Mouse (Mus musculus): ENCODE data around the gene Actr1b. TPM values are rescaled to one million over a fixed set of nuclear protein-coding genes. Genes with fewer than 3 reads are reported as not detected.

Actr1b gene
- total RNA-seq, 1 experiment = 115 TPM

DNA sequence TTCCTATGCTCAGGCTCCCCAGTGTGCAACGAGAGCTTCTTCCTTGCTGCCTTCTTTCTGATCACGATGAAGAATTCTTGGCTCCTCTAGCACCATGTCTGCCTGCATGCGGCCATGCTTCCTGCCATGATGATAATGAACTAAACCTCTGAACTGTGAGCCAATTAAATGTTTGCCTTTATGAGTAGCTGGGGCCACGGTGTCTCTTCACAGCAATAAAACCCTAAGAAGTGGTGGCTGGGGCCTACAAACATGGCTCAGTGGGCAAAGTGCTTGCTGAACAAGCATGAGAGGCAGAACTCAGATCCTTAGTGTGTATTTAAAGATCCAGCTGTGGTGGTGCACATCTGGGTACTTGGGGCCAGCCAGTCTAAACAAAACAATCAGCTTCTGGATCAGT is 48.3 kb downstream of the Actr1b start:
- in situ Hi-C loops (cut with MboI; ENCODE audit: low sequenced_read_pairs in 2 of 2, unreplicated experiment in 2 of 2) = no loop called here
- no peak overlapping the region for H3K9ac ChIP-seq (ENCODE audit: insufficient read depth, low read depth, low read length, poor library complexity, severe bottlenecking)
- no peak for TF ChIP-seq ZC3H11A (IDR thresholded peaks at IDR 0.05; ENCODE audit: borderline replicate concordance, low read depth, low read length)
- no peak for TF ChIP-seq ZNF384 (IDR thresholded peaks at IDR 0.05; ENCODE audit: low read depth, low read length)
- TF ChIP-seq HCFC1 (IDR thresholded peaks at IDR 0.05; ENCODE audit: borderline replicate concordance, insufficient read depth, low read length) = no peak
- no peak for TF ChIP-seq CHD2 (IDR thresholded peaks at IDR 0.05; ENCODE audit: low read depth, low read length)
- TF ChIP-seq MAFK (IDR thresholded peaks at IDR 0.05; ENCODE audit: insufficient read depth, low read depth, low read length) = no peak
- H3K27ac ChIP-seq (ENCODE audit: insufficient read depth, low read depth, low read length, poor library complexity, severe bottlenecking) = no peak overlapping the region
- no peak overlapping the region for H3K4me3 ChIP-seq (ENCODE audit: insufficient read depth in 1 of 2, low read depth in 1 of 2, low read length in 2 of 2, poor library complexity in 1 of 2, severe bottlenecking in 1 of 2)
- H3K4me1 ChIP-seq (ENCODE audit: control insufficient read depth in 2 of 2, insufficient read depth in 2 of 2, low read length in 2 of 2, poor library complexity in 1 of 2) = peaks cover 2 to 7% of the 10 kb centered on the region in 2 experiments; a peak in 1 of 4 replicates
- no peaks in the 10 kb centered on the region for H3K9me3 ChIP-seq (ENCODE audit: control insufficient read depth, insufficient read depth, low read depth, low read length)
- H3K36me3 ChIP-seq (ENCODE audit: control insufficient read depth, insufficient read depth, low read length, poor library complexity, severe bottlenecking) = no peaks in the 10 kb centered on the region
- no peak for DNase-seq (ENCODE audit: low read depth, low spot score)

DNA sequence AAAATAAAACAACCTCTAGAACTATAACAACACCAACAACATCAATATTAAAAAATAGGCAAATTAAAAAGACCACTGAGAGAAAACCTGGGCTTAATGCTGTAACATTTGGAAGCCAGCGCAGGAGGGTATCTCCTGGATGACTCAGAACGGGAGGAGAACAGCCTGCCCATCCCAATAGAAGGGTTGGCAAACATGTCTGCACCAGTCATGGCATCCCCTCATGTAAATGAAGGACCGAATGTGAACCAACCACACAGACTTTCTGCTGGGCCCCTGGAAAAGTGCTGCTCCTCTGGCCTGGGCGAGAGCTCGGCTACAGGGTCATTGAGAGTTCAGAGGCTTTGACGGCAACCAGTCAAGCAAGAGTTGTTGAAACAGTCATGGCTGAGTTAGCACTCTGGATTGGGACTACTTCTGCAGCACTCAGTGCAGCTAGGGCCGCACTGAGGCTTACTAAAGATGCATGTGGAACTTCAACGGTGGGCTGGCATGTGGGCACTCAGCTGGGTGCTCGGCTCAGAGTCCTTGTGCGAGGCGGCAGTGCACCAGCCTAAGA is 49.0 kb downstream of the Actr1b start:
- no peak overlapping the region for H3K9ac ChIP-seq (ENCODE audit: insufficient read depth, low read depth, low read length, poor library complexity, severe bottlenecking)
- no peak for TF ChIP-seq HCFC1 (IDR thresholded peaks at IDR 0.05; ENCODE audit: borderline replicate concordance, insufficient read depth, low read length)
- no peak for TF ChIP-seq MAFK (IDR thresholded peaks at IDR 0.05; ENCODE audit: insufficient read depth, low read depth, low read length)
- TF ChIP-seq ZNF384 (IDR thresholded peaks at IDR 0.05; ENCODE audit: low read depth, low read length) = no peak
- no peak for TF ChIP-seq ZC3H11A (IDR thresholded peaks at IDR 0.05; ENCODE audit: borderline replicate concordance, low read depth, low read length)
- TF ChIP-seq CHD2 (IDR thresholded peaks at IDR 0.05; ENCODE audit: low read depth, low read length) = no peak
- DNase-seq (ENCODE audit: low read depth, low spot score) = no peak
- H3K27ac ChIP-seq (ENCODE audit: insufficient read depth, low read depth, low read length, poor library complexity, severe bottlenecking) = no peak overlapping the region
- H3K36me3 ChIP-seq (ENCODE audit: control insufficient read depth, insufficient read depth, low read length, poor library complexity, severe bottlenecking) = no peaks in the 10 kb centered on the region
- no peak overlapping the region for H3K4me3 ChIP-seq (ENCODE audit: insufficient read depth in 1 of 2, low read depth in 1 of 2, low read length in 2 of 2, poor library complexity in 1 of 2, severe bottlenecking in 1 of 2)
- no peaks in the 10 kb centered on the region for H3K9me3 ChIP-seq (ENCODE audit: control insufficient read depth, insufficient read depth, low read depth, low read length)
- peaks cover 2 to 7% of the 10 kb centered on the region in 2 experiments; a peak in 1 of 4 replicates for H3K4me1 ChIP-seq (ENCODE audit: control insufficient read depth in 2 of 2, insufficient read depth in 2 of 2, low read length in 2 of 2, poor library complexity in 1 of 2)
- in situ Hi-C loops (cut with MboI; ENCODE audit: low sequenced_read_pairs in 2 of 2, unreplicated experiment in 2 of 2) = no loop called here

DNA sequence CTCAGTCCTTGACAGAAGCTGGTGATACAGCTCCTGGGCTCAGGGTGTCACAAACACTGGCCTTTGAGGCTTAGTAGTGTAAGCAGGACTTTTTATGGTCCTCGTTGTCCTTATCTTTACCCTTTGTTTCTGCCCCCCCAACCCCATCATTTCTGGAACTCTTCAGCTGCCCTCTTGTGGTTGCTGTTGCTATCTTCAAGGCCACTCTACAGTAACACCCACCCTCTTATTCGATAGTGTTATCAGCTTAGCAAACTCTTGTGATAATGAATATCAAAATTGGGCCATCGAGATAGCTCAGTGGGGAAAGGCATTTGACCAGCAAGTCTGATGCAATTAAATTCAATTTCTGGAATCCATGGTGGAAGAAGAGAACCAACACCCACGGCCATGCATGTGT is 49.8 kb downstream of the Actr1b start:
- in situ Hi-C loops (cut with MboI; ENCODE audit: low sequenced_read_pairs in 2 of 2, unreplicated experiment in 2 of 2) = no loop called here
- Histone ChIP-seq H3K27ac (ENCODE audit: insufficient read depth, low read depth, low read length, poor library complexity, severe bottlenecking) (no peak overlapping the region), H3K36me3 (ENCODE audit: control insufficient read depth, insufficient read depth, low read length, poor library complexity, severe bottlenecking) (no peaks in the 10 kb centered on the region), H3K9ac (ENCODE audit: insufficient read depth, low read depth, low read length, poor library complexity, severe bottlenecking) (no peak overlapping the region), H3K4me1 (ENCODE audit: control insufficient read depth in 2 of 2, insufficient read depth in 2 of 2, low read length in 2 of 2, poor library complexity in 1 of 2) (peaks cover 2 to 7% of the 10 kb centered on the region in 2 experiments; a peak in 1 of 4 replicates), H3K4me3 (ENCODE audit: insufficient read depth in 1 of 2, low read depth in 1 of 2, low read length in 2 of 2, poor library complexity in 1 of 2, severe bottlenecking in 1 of 2) (no peak overlapping the region), H3K9me3 (ENCODE audit: control insufficient read depth, insufficient read depth, low read depth, low read length) (no peaks in the 10 kb centered on the region)
- DNase-seq (ENCODE audit: low read depth, low spot score) = no peak
- TF ChIP-seq HCFC1 (IDR thresholded peaks at IDR 0.05; ENCODE audit: borderline replicate concordance, insufficient read depth, low read length) (no peak), ZC3H11A (IDR thresholded peaks at IDR 0.05; ENCODE audit: borderline replicate concordance, low read depth, low read length) (no peak), CHD2 (IDR thresholded peaks at IDR 0.05; ENCODE audit: low read depth, low read length) (no peak), ZNF384 (IDR thresholded peaks at IDR 0.05; ENCODE audit: low read depth, low read length) (no peak), MAFK (IDR thresholded peaks at IDR 0.05; ENCODE audit: insufficient read depth, low read depth, low read length) (no peak)

- Histone ChIP-seq H3K27ac (ENCODE audit: insufficient read depth, low read depth, low read length, poor library complexity, severe bottlenecking) (no peak overlapping the region), H3K4me1 (ENCODE audit: control insufficient read depth in 2 of 2, insufficient read depth in 2 of 2, low read length in 2 of 2, poor library complexity in 1 of 2) (no peaks in the 10 kb centered on the region), H3K36me3 (ENCODE audit: control insufficient read depth, insufficient read depth, low read length, poor library complexity, severe bottlenecking) (peaks cover 11% of the 10 kb centered on the region), H3K4me3 (ENCODE audit: insufficient read depth in 1 of 2, low read depth in 1 of 2, low read length in 2 of 2, poor library complexity in 1 of 2, severe bottlenecking in 1 of 2) (no peak overlapping the region), H3K9ac (ENCODE audit: insufficient read depth, low read depth, low read length, poor library complexity, severe bottlenecking) (no peak overlapping the region), H3K9me3 (ENCODE audit: control insufficient read depth, insufficient read depth, low read depth, low read length) (no peaks in the 10 kb centered on the region)
- no peak for TF ChIP-seq ZC3H11A (IDR thresholded peaks at IDR 0.05; ENCODE audit: borderline replicate concordance, low read depth, low read length)
- no peak for TF ChIP-seq MAFK (IDR thresholded peaks at IDR 0.05; ENCODE audit: insufficient read depth, low read depth, low read length)
- TF ChIP-seq HCFC1 (IDR thresholded peaks at IDR 0.05; ENCODE audit: borderline replicate concordance, insufficient read depth, low read length) = no peak
- in situ Hi-C loops (cut with MboI; ENCODE audit: low sequenced_read_pairs in 2 of 2, unreplicated experiment in 2 of 2) = no loop called here
- no peak for DNase-seq (ENCODE audit: low read depth, low spot score)
Measured at GRCm38 (mm10) chr1:36658621-36659399, 55.4 kb downstream of the Actr1b start.

All from ES-E14 (cell line).